Mouse (Mus musculus): ENCODE results near the gene Gm20390. TPM values are rescaled to one million over a fixed set of nuclear protein-coding genes. Genes with fewer than 3 reads are reported as not detected.
A peak's percentile ranks its signal among the peaks of the same experiment; 100 is the strongest.
"Not testable (repeated sequence)": the region's sequence is repeated elsewhere in the genome, so short reads cannot be mapped to it uniquely, and the experiment has no call there.

The Gm20390 gene
- polyA plus RNA-seq, 1 experiment from 2014 or later = 369 TPM

DNA sequence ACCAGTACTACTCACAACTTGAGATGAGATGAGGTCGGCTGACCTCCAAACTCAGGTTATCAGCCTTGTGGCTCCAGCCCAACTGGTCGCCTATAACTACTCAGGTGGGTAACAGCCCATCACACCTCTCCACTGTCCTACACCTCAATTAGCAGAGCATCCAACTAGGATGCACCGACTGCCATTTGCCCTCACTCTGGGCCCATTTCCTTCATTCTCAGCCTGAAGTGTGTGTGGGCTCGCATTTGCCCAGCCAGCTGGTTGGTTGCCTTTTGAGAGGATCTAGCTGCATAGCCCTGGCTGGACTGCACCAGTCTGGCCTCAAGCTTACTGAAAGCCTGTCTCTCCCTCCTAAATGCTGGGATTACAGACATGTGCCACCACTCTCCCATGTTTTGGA, 10.3 kb downstream of the Gm20390 start:
- Histone ChIP-seq H3K27me3 (no peaks in the 10 kb centered on the region), H3K4me2 (no peak overlapping the region), H3K9ac (no peak overlapping the region), H3K27ac (replicated peaks) (no peak overlapping the region), H3K36me3 (peaks cover 46% of the 10 kb centered on the region), H3K9me3 (no peaks in the 10 kb centered on the region), H3K4me3 (no peak overlapping the region), H3K4me1 (replicated peaks) (peaks cover 25% of the 10 kb centered on the region)
- WGBS = 84% methylated on average over 4 of the region's 4 CpGs
- ATAC-seq (ENCODE audit: low FRiP score, low read depth) = no peak

DNA sequence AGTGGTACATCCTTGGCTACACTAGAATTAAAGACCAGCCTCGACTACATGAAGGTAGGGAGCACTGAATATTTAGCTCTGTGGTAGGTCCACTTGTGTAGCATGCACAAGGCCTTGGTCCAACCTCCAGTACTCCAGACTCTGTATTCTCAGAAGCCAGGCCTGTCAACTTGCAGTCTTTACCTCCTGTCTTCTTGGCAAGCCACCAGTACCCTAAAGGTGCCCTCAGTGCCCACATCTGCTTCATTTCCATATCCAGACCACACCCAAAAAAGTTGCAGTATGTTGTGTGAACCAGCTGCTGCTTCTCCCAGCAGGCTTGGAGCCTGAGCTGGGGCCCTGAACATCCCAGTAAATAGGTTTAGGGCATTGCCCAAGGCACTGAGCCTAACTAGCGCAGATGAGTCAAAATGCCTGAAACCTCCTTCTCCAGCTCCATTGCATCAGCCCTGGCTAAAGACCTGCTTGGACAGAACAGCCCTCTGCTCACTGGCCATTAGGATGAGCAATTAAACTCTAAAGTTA, 11.0 kb downstream of the Gm20390 start:
- Histone ChIP-seq H3K9me3 (no peaks in the 10 kb centered on the region), H3K4me1 (replicated peaks) (peaks cover 32% of the 10 kb centered on the region), H3K4me2 (no peak overlapping the region), H3K9ac (no peak overlapping the region), H3K27me3 (no peaks in the 10 kb centered on the region), H3K27ac (replicated peaks) (no peak overlapping the region; the same call in 1 of the 2 replicates), H3K4me3 (no peak overlapping the region), H3K36me3 (peaks cover 43% of the 10 kb centered on the region)
- ATAC-seq (ENCODE audit: low FRiP score, low read depth) = no peak
- 94% methylated on average over 2 of the region's 2 CpGs for WGBS

DNA sequence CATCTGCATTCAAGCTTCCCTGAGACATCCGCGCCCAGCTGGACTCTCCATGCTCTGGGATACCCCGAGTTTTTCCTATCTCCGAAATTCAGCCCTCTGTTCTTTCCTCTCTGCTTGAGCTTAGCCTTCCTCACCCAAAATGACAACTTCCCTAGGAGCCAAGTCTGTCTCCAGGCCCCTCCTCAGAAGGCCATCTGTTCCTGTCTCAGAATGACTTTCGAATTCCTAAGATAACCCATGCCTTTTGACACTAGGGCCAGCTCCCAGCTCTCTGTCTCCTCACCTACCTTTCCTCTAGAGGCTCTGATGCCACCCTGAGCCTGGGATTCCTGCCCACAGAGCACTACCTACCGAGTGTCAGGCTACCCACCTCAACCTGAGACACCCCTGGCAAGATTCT, 11.9 kb downstream of the Gm20390 start, which contains the start of gene Nme2:
Nme2 (minus strand) TSS at position 101 of the 400 bp plus-strand sequence.
- H3K36me3 ChIP-seq = peaks cover 36% of the 10 kb centered on the region
- 3% methylated on average over 6 of the region's 6 CpGs for WGBS
- peak; percentile 13; the same call in 1 of the 2 replicates for ATAC-seq (ENCODE audit: low FRiP score, low read depth)

DNA sequence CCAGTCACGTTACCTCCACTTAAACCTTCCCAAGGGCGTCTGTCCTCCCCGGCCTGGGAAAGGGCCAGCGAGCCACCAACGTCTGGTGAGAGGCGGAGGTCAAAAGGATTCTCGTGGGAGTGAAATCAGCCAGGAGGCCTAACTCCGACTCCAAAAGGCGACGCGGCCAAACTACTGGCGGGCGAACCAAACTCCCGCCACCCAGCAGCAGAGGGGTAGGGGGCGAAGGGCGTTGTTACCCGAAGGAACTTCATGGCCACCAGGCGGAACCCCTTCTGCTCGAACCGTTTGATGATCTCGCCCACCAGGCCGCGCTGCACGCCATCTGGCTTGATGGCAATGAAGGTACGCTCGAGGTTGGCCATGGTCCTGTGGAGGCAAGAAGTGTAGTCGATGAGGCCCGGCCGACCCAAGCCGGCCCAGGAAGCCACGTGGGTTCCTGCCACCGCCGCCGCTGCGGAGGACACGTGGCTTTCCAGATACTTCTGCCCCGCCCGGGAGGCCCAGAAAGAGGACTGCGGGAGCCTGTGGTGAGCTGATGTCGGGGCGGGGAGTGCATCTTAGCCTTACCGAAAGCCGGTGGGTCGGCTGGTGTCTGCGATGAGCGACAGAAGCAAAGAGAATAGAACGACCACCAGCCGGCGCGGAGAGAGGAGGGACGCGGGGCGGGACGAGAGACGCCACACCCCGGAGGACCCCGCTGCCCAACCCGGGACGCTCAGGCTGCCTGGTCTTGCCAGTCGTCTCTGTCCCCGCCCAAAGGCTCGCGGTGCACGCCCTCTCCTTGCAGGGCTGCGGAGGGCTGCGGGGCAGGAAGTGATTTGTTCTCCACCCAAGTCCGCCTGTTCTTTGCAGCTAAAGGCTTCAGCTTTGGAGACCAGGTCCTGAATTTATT, 12.6 kb downstream of the Gm20390 start:
- Histone ChIP-seq H3K27me3 (no peaks in the 10 kb centered on the region), H3K9ac (peak overlapping the region; percentile 67), H3K36me3 (peaks cover 37% of the 10 kb centered on the region), H3K27ac (replicated peaks) (peak overlapping the region; percentile 88), H3K4me3 (peak overlapping the region; percentile 76), H3K4me2 (peak overlapping the region; percentile 75), H3K9me3 (no peaks in the 10 kb centered on the region), H3K4me1 (replicated peaks) (peaks cover 33% of the 10 kb centered on the region)
- ATAC-seq (ENCODE audit: low FRiP score, low read depth) = peak; percentile 95
- under 1% methylated on average over 67 of the region's 67 CpGs for WGBS

More for the DNA sequence above, 11.9 kb downstream of the Gm20390 start, which contains the start of gene Nme2:
- no peaks in the 10 kb centered on the region for H3K27me3 ChIP-seq
- H3K4me3 ChIP-seq = peak within 1 kb of the TSS; percentile 76
- H3K4me2 ChIP-seq = peak within 1 kb of the TSS; percentile 75
- H3K27ac ChIP-seq (replicated peaks) = peak within 1 kb of the TSS; percentile 88
- peak within 1 kb of the TSS; percentile 67 for H3K9ac ChIP-seq
- H3K9me3 ChIP-seq = no peaks in the 10 kb centered on the region
- H3K4me1 ChIP-seq (replicated peaks) = peaks cover 33% of the 10 kb centered on the region

DNA sequence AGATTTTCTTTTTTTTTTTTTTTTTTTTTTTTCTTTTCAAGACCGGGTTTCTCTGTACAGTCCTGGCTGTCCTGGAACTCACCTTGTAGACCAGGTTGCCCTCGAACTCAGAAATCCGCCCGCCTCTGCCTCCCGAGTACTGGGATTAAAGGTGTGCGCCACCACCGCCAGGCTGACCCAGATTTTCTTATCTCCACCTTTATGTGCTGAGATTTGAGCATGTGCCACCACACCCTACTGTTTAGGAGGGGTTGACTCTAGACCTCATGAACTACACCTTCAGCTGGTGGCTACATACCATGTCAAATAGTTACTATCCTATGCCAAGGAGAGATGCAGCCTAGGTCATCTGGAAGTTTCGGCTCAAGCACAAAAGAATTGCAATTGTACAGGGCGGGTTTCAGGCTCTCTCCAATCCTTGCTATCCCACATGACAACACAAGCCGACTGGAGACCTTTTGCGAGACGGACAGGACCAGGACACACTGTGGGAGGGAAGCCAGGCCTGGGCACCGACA, 13.3 kb downstream of the Gm20390 start:
- Histone ChIP-seq H3K27ac (replicated peaks) (peak overlapping the region; percentile 88), H3K4me3 (peak overlapping the region; percentile 76), H3K4me1 (replicated peaks) (peaks cover 33% of the 10 kb centered on the region), H3K9ac (peak overlapping the region; percentile 67), H3K36me3 (peaks cover 36% of the 10 kb centered on the region), H3K9me3 (no peaks in the 10 kb centered on the region), H3K4me2 (peak overlapping the region; percentile 75), H3K27me3 (no peaks in the 10 kb centered on the region)
- no peak for ATAC-seq (ENCODE audit: low FRiP score, low read depth)
- 46% methylated on average over 13 of the region's 13 CpGs for WGBS

DNA sequence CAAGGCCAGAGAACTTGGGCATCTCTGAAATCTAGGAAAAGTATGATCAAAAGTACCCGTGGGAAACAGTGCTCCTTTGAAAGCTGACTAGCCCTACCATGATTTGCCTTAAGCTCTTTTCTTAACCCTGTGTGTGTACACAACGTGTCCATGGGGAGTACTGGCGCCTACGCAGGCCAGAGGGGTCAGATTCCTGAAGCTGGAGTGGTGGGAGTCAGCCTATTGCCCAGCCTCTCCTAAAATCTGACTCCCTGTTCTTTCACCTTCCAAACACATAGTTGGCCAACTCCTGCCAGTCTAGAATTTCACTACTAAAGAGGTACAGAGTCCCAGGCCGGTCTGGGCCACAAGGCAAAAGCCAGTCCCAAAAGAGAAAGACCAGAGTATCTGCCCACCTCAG, 15.7 kb downstream of the Gm20390 start:
- WGBS = 78% methylated on average over 5 of the region's 5 CpGs
- Histone ChIP-seq H3K36me3 (peaks cover 30% of the 10 kb centered on the region), H3K27me3 (no peaks in the 10 kb centered on the region), H3K4me2 (no peak overlapping the region), H3K9me3 (no peaks in the 10 kb centered on the region), H3K4me3 (no peak overlapping the region), H3K27ac (replicated peaks) (no peak overlapping the region), H3K4me1 (replicated peaks) (peaks cover 33% of the 10 kb centered on the region), H3K9ac (no peak overlapping the region)
- ATAC-seq (ENCODE audit: low FRiP score, low read depth) = no peak

DNA sequence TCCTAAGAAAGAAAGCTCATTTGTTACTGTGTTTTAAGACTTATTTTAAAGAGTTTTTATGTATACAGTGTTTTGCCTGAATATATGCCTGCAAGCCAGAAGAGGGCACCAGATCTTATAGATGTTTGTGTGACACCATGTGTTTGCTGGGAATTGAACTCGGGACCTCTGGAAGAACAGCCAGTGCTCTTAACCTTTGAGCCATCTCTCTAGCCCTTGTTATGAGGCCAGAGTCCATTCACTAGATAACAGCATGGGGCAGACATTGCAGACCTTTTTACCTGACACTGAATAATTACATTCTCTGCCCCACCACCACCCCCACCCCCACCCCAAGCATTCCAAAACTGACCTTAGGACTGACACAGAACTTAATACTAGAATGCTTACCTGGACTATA, 18.0 kb downstream of the Gm20390 start:
- Histone ChIP-seq H3K4me2 (no peak overlapping the region), H3K36me3 (peaks cover 35% of the 10 kb centered on the region), H3K27ac (replicated peaks) (no peak overlapping the region), H3K4me3 (no peak overlapping the region), H3K4me1 (replicated peaks) (peaks cover 25% of the 10 kb centered on the region), H3K9me3 (no peaks in the 10 kb centered on the region), H3K9ac (no peak overlapping the region), H3K27me3 (no peaks in the 10 kb centered on the region)
- WGBS = 93% methylated on average over 1 of the region's 1 CpGs
- no peak for ATAC-seq (ENCODE audit: low FRiP score, low read depth)

DNA sequence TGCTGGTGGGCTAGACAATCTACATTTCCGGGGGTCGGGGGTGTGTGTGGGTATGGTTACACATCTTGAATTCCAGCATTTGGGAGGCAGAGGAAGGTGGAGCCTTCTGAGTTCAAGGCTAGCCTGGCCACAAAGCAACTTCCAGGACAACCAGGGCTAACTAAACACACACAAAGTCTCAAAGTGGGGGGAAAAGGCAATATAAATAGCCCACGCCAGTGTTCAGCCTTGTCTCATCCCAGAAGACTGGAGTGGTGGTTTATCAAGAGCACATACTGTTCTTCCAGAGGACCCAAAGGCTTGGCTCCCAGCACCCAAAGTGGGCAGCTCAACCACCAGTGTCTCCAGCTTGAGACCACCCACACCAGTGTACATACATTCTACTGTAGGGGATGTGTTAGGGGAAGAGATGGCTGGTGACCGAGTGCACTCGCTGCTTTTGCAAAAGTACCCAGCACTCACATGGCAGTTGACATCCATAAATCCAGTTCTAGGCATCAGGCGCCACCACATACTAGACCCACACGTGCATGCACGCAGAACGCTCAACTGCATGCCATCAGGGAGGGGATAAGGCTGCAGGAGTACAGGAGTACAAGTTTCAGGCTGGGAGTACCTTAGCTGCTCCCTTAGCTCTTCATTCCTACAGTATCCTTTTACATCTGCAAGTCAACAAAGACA, 19.1 kb downstream of the Gm20390 start:
- H3K9ac ChIP-seq = no peak overlapping the region
- H3K9me3 ChIP-seq = no peaks in the 10 kb centered on the region
- ATAC-seq (ENCODE audit: low FRiP score, low read depth) = no peak
- peaks cover 18% of the 10 kb centered on the region for H3K4me1 ChIP-seq (replicated peaks)
- no peak overlapping the region for H3K4me2 ChIP-seq
- no peak overlapping the region for H3K27ac ChIP-seq (replicated peaks)
- no peaks in the 10 kb centered on the region for H3K27me3 ChIP-seq
- peaks cover 35% of the 10 kb centered on the region for H3K36me3 ChIP-seq
- 92% methylated on average over 9 of the region's 9 CpGs for WGBS
- H3K4me3 ChIP-seq = no peak overlapping the region

DNA sequence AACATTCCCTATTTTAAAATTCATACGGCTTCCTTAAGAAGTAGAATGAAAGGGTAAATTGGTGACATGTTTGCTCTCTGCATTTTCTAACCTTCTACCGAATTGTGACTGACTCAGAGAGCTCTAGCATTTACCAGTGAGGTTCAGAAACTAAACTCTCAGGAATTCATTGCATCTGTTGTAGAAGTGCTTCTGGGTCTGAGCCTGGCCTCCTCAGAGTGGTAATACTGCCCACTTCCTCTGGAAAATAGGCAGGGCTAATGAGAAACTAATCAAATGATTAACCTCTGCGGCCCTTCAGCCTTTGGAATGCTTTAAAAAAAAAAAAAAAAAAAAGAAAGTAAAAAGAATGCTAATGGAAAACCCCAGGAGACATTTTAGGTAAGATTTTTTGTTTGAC, 23.1 kb downstream of the Gm20390 start:
- H3K27ac ChIP-seq (replicated peaks) = no peak overlapping the region
- no peaks in the 10 kb centered on the region for H3K27me3 ChIP-seq
- no peak for ATAC-seq (ENCODE audit: low FRiP score, low read depth)
- H3K4me1 ChIP-seq (replicated peaks) = no peaks in the 10 kb centered on the region
- H3K36me3 ChIP-seq = peaks cover 25% of the 10 kb centered on the region
- H3K9ac ChIP-seq = no peak overlapping the region
- H3K4me2 ChIP-seq = no peak overlapping the region
- H3K4me3 ChIP-seq = no peak overlapping the region
- 88% methylated on average over 3 of the region's 3 CpGs for WGBS
- no peaks in the 10 kb centered on the region for H3K9me3 ChIP-seq

DNA sequence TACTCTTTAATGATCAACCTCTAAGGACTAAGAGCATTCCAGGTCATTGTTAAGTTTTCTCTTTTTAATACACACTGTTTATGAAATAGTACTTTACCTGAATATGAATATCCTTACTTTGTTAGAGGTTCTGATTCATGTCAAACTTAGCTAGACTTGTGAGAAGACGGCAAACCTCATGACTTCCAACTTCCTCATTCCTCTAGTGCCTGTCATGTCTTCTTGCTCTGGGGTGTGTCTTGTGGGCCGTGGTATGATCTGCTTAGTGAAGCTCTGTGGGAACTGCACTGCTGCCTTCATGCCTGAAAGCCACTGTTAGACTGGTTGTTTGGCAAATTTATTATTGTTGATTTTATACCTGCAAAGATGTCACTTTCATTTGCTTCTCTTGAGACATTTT, 27.2 kb downstream of the Gm20390 start:
- no peaks in the 10 kb centered on the region for H3K4me1 ChIP-seq (replicated peaks)
- no peak overlapping the region for H3K27ac ChIP-seq (replicated peaks)
- H3K9ac ChIP-seq = no peak overlapping the region
- 91% methylated on average over 2 of the region's 2 CpGs for WGBS
- H3K4me3 ChIP-seq = no peak overlapping the region
- no peaks in the 10 kb centered on the region for H3K9me3 ChIP-seq
- H3K36me3 ChIP-seq = peaks cover 9% of the 10 kb centered on the region
- no peaks in the 10 kb centered on the region for H3K27me3 ChIP-seq
- ATAC-seq (ENCODE audit: low FRiP score, low read depth) = no peak
- no peak overlapping the region for H3K4me2 ChIP-seq

DNA sequence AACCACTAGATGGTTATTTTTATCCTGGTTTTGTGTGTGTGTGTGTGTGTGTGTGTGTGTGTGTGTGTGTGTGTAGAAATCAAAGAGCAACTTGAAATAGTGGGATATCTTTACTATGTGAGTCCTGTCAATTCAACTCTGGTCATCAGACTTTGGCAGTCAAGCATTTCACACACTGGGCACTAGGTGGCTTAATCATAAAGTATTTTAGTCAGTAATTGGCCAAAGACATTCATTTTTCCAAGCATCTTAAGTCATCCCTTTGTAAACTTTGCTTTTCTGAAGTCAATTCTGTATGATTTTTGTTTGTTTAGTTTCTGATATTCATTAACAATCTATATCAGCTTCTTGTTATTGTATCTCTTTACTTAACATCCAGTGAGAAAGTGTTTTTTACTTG, 39.0 kb downstream of the Gm20390 start:
- Histone ChIP-seq H3K36me3 (peaks cover 60% of the 10 kb centered on the region), H3K9ac (no peak overlapping the region), H3K4me3 (no peak overlapping the region), H3K27me3 (no peaks in the 10 kb centered on the region), H3K27ac (replicated peaks) (no peak overlapping the region), H3K9me3 (no peaks in the 10 kb centered on the region), H3K4me2 (no peak overlapping the region), H3K4me1 (replicated peaks) (no peaks in the 10 kb centered on the region)
- ATAC-seq (ENCODE audit: low FRiP score, low read depth) = no peak

DNA sequence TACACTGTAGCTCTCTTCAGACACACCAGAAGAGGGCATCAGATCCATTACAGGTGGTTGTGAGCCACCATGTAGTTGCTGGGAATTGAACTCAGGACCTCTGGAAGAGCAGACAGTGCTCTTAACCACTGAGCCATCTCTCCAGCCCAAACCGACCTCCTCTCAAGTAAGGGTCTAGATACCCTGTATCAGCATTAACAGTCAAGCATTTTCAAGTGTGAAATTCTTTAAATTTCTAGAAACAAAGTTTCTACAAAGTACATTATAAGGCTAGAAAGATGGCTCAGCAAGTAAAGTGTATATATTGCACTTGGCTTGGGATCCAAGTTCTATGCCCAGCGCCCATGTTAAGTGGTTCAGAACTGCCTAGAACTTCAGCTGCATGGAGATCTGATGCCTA, 53.1 kb downstream of the Gm20390 start:
- H3K4me1 ChIP-seq (replicated peaks); H3K4me2 ChIP-seq; H3K27me3 ChIP-seq; H3K9me3 ChIP-seq; H3K4me3 ChIP-seq; H3K9ac ChIP-seq; H3K27ac ChIP-seq (replicated peaks); ATAC-seq (ENCODE audit: low FRiP score, low read depth): not testable (repeated sequence)
- 92% methylated on average over 2 of the region's 2 CpGs for WGBS
- peaks cover 54% of the 10 kb centered on the region for H3K36me3 ChIP-seq
